Mouse (Mus musculus): Measurements from ENCODE around the gene Fbl. TPM values are rescaled to one million over a fixed set of nuclear protein-coding genes. Genes with fewer than 3 reads are reported as not detected.
A peak's percentile ranks its signal among the peaks of the same experiment; 100 is the strongest.
"Not testable (repeated sequence)": the region's sequence is repeated elsewhere in the genome, so short reads cannot be mapped to it uniquely, and the experiment has no call there.

Gene Fbl
- total RNA-seq (2014; fragmentation: Nextera tagmentation) (328 and 406 TPM in 2 replicates), total RNA-seq (2017) (265 and 312 TPM in 2 replicates)

- ATAC-seq (replicated peaks; ENCODE audit: low FRiP score, low TSS enrichment, poor library complexity, severe bottlenecking) = peak; percentile 75
These were observed at the start of gene Fbl for GRCm38 (mm10) chr7:28169489-28170422. TSS of gene Fbl (plus strand) at chr7:28169710.

GRCm38 (mm10) chr7:28129166-28129565 is 40.3 kb upstream of the Fbl start, which contains the start of gene 9530053A07Rik:
TSS of gene 9530053A07Rik (plus strand) at chr7:28129466.
- no peak for ATAC-seq (replicated peaks; ENCODE audit: low FRiP score, low TSS enrichment, poor library complexity, severe bottlenecking)

GRCm38 (mm10) chr7:28137613-28138012 is 31.9 kb upstream of the Fbl start:
- ATAC-seq (replicated peaks; ENCODE audit: low FRiP score, low TSS enrichment, poor library complexity, severe bottlenecking) = no peak

GRCm38 (mm10) chr7:28148263-28148662 is 21.2 kb upstream of the Fbl start:
- peak; percentile 46; the same call in 1 of the 2 replicates for ATAC-seq (replicated peaks; ENCODE audit: low FRiP score, low TSS enrichment, poor library complexity, severe bottlenecking)

- ATAC-seq (replicated peaks; ENCODE audit: low FRiP score, low TSS enrichment, poor library complexity, severe bottlenecking) = no peak
These were observed 19.7 kb upstream of the Fbl start for GRCm38 (mm10) chr7:28149841-28150240.

- ATAC-seq (replicated peaks; ENCODE audit: low FRiP score, low TSS enrichment, poor library complexity, severe bottlenecking) = no peak
These were observed 17.8 kb upstream of the Fbl start for GRCm38 (mm10) chr7:28151584-28152221.

- not testable (repeated sequence) for ATAC-seq (replicated peaks; ENCODE audit: low FRiP score, low TSS enrichment, poor library complexity, severe bottlenecking)
These were observed 15.9 kb upstream of the Fbl start for GRCm38 (mm10) chr7:28153595-28153994.

GRCm38 (mm10) chr7:28159292-28159691 is 10.2 kb upstream of the Fbl start:
- ATAC-seq (replicated peaks; ENCODE audit: low FRiP score, low TSS enrichment, poor library complexity, severe bottlenecking) = no peak

GRCm38 (mm10) chr7:28159893-28160292 is 9.6 kb upstream of the Fbl start:
- ATAC-seq (replicated peaks; ENCODE audit: low FRiP score, low TSS enrichment, poor library complexity, severe bottlenecking) = no peak

GRCm38 (mm10) chr7:28161163-28161749 is 8.3 kb upstream of the Fbl start:
- no peak for ATAC-seq (replicated peaks; ENCODE audit: low FRiP score, low TSS enrichment, poor library complexity, severe bottlenecking)

- no peak for ATAC-seq (replicated peaks; ENCODE audit: low FRiP score, low TSS enrichment, poor library complexity, severe bottlenecking)
These were observed 4.1 kb upstream of the Fbl start for GRCm38 (mm10) chr7:28165406-28165805.

- peak; percentile 79 for ATAC-seq (replicated peaks; ENCODE audit: low FRiP score, low TSS enrichment, poor library complexity, severe bottlenecking)
These were observed 992 bp upstream of the Fbl start for GRCm38 (mm10) chr7:28168320-28169115.

GRCm38 (mm10) chr7:28175358-28175757 is 5.8 kb downstream of the Fbl start:
- no peak for ATAC-seq (replicated peaks; ENCODE audit: low FRiP score, low TSS enrichment, poor library complexity, severe bottlenecking)

- peak; percentile 86 for ATAC-seq (replicated peaks; ENCODE audit: low FRiP score, low TSS enrichment, poor library complexity, severe bottlenecking)
These were observed 9.7 kb downstream of the Fbl start, which contains the start of gene Dyrk1b for GRCm38 (mm10) chr7:28179228-28179627. TSS of gene Dyrk1b (plus strand) at chr7:28179469.

- peak; percentile 81 for ATAC-seq (replicated peaks; ENCODE audit: low FRiP score, low TSS enrichment, poor library complexity, severe bottlenecking)
These were observed 10.3 kb downstream of the Fbl start for GRCm38 (mm10) chr7:28179741-28180377.

- ATAC-seq (replicated peaks; ENCODE audit: low FRiP score, low TSS enrichment, poor library complexity, severe bottlenecking) = peak; percentile 20; the same call in 1 of the 2 replicates
These were observed 11.4 kb downstream of the Fbl start for GRCm38 (mm10) chr7:28180890-28181289.

- no peak for ATAC-seq (replicated peaks; ENCODE audit: low FRiP score, low TSS enrichment, poor library complexity, severe bottlenecking)
These were observed 11.9 kb downstream of the Fbl start for GRCm38 (mm10) chr7:28181376-28181775.

- ATAC-seq (replicated peaks; ENCODE audit: low FRiP score, low TSS enrichment, poor library complexity, severe bottlenecking) = no peak
These were observed 12.8 kb downstream of the Fbl start for GRCm38 (mm10) chr7:28182320-28182719.

- no peak for ATAC-seq (replicated peaks; ENCODE audit: low FRiP score, low TSS enrichment, poor library complexity, severe bottlenecking)
These were observed 16.4 kb downstream of the Fbl start for GRCm38 (mm10) chr7:28185884-28186283.
